Comparison of ENCODE assay signal across 8 mouse cellular contexts in the genomic region with DNA sequence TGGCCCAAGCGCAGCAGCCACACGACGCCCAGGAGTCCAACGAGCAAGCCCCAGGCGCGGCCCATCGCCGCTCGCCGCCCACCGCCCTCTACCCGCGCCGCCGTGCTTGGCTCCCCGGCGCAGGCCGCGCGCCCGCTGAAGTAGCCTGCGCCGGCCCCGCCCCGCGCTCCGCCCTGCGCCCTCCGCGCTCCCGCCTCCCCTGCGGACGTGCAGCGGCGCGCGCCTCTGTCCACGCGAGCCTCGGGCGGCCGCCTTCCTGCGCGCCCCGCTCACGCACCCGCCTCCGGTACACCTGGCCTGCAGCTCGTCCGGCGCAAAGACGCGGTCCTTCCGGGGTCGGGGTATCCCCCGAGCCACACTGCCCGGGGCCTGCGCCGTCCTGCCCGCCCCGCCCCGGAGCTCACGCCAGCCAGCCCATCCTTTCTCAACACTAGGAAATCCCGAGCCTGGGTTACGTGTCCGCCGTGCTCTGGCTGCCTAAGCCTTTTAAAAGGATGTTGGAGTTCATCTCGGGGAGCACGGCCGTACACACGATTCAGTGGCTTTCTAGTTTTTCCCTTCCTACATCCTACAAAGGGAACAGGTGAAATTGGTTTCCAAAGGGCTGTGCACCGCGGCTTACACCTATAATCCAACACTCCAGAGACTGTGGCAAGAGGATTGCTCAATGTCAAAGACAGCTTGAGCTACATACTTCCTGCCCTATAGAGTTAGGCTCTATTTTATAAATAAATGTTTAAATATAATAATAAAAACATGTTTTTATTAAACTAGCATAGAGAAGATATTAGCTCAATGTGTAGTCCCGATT. TPM values are rescaled to one million over a fixed set of nuclear protein-coding genes. Genes with fewer than 3 reads are reported as not detected.
DNase-seq lines count a peak whose midpoint lies in the region; ATAC-seq and TF ChIP-seq lines count a peak whose summit lies in the region.

A gene (minus strand): TSS at position 346 of the 811 bp plus-strand sequence.

- no peak for TF ChIP-seq CTCF in kidney, adult 2 months (conservative IDR thresholded peaks at IDR 0.05; ENCODE audit: insufficient read depth, insufficient read length, low read depth, low read length)

- peak within 1 kb of the TSS; percentile 84 for H3K27ac ChIP-seq in embryonic facial prominence, embryonic 13.5 days
- H3K27ac ChIP-seq in kidney, adult 2 months (ENCODE audit: insufficient read depth, low read depth, low read length) = peak within 1 kb of the TSS; percentile 34
- peak within 1 kb of the TSS; percentile 87 for H3K27ac ChIP-seq in limb, embryonic 12.5 days
- peak within 1 kb of the TSS; percentile 96 for H3K27ac ChIP-seq in midbrain, embryonic 14.5 days (replicated peaks; ENCODE audit: low read depth, low read length)

- 2% methylated on average over 58 of the region's 74 CpGs for WGBS in embryonic facial prominence, embryonic 13.5 days
- WGBS in kidney, adult 2 months = 2% methylated on average over 66 of the region's 74 CpGs
- 2% methylated on average over 67 of the region's 74 CpGs for WGBS in limb, embryonic 12.5 days
- WGBS in midbrain, embryonic 14.5 days = 1% methylated on average over 72 of the region's 74 CpGs

- no peaks in the 10 kb centered on the region for H3K36me3 ChIP-seq in embryonic facial prominence, embryonic 13.5 days
- H3K36me3 ChIP-seq in kidney, adult 2 months (ENCODE audit: control insufficient read depth, insufficient read depth, low read length) = no peaks in the 10 kb centered on the region
- H3K36me3 ChIP-seq in limb, embryonic 12.5 days = no peaks in the 10 kb centered on the region
- H3K36me3 ChIP-seq in midbrain, embryonic 14.5 days (ENCODE audit: control insufficient read depth, insufficient read depth, low read length) = no peaks in the 10 kb centered on the region

- H3K27me3 ChIP-seq in embryonic facial prominence, embryonic 13.5 days = no peaks in the 10 kb centered on the region
- H3K27me3 ChIP-seq in kidney, adult 2 months (replicated peaks; ENCODE audit: control insufficient read depth, insufficient read depth, low read length) = no peaks in the 10 kb centered on the region
- H3K27me3 ChIP-seq in limb, embryonic 12.5 days = no peaks in the 10 kb centered on the region
- no peaks in the 10 kb centered on the region for H3K27me3 ChIP-seq in midbrain, embryonic 14.5 days (ENCODE audit: control insufficient read depth, insufficient read depth, low read length)

- H3K4me1 ChIP-seq in embryonic facial prominence, embryonic 13.5 days = peaks cover 11% of the 10 kb centered on the region
- H3K4me1 ChIP-seq in kidney, adult 2 months (ENCODE audit: control insufficient read depth, insufficient read depth, low read length) = no peaks in the 10 kb centered on the region
- peaks cover 16% of the 10 kb centered on the region for H3K4me1 ChIP-seq in limb, embryonic 12.5 days (replicated peaks)
- H3K4me1 ChIP-seq in midbrain, embryonic 14.5 days (ENCODE audit: control insufficient read depth, insufficient read depth, low read length) = peaks cover 27% of the 10 kb centered on the region

- peak within 1 kb of the TSS; percentile 72 for H3K4me2 ChIP-seq in embryonic facial prominence, embryonic 13.5 days
- peak within 1 kb of the TSS; percentile 76 for H3K4me2 ChIP-seq in limb, embryonic 12.5 days
- H3K4me2 ChIP-seq in midbrain, embryonic 14.5 days (ENCODE audit: low read length) = peak within 1 kb of the TSS; percentile 71

- ATAC-seq in embryonic facial prominence, embryonic 13.5 days (ENCODE audit: insufficient number of reproducible peaks, insufficient read depth, low FRiP score, low TSS enrichment, low read depth) = peak; percentile 92
- ATAC-seq in limb, embryonic 12.5 days (ENCODE audit: insufficient number of reproducible peaks, insufficient read depth, low FRiP score, low TSS enrichment, low read depth) = peak; percentile 95
- peak; percentile 96 for ATAC-seq in midbrain, embryonic 14.5 days (ENCODE audit: low FRiP score, low TSS enrichment)

- DNase-seq in 3T3-L1 (ENCODE audit: low read depth, low spot score) = peak; percentile 71
- peak; percentile 86 to 93 for DNase-seq in adrenal gland, postnatal 36 days
- DNase-seq in heart, adult 18-20 months = peak; percentile 86 to 91
- DNase-seq in kidney, adult 2 months = peak; percentile 88
- peak; percentile 95 for DNase-seq in midbrain, embryonic 14.5 days
- peak; percentile 80 for DNase-seq in spleen, adult 12 weeks (ENCODE audit: low spot score)

- H3K4me3 ChIP-seq in embryonic facial prominence, embryonic 13.5 days = peak within 1 kb of the TSS; percentile 92
- H3K4me3 ChIP-seq in kidney, adult 2 months (ENCODE audit: insufficient read depth, low read depth, low read length) = peak within 1 kb of the TSS; percentile 74
- H3K4me3 ChIP-seq in limb, embryonic 12.5 days (replicated peaks) = peak within 1 kb of the TSS; percentile 85
- H3K4me3 ChIP-seq in midbrain, embryonic 14.5 days (replicated peaks; ENCODE audit: low read depth, low read length) = peak within 1 kb of the TSS; percentile 76

- H3K9ac ChIP-seq in embryonic facial prominence, embryonic 13.5 days = peak within 1 kb of the TSS; percentile 92
- H3K9ac ChIP-seq in limb, embryonic 12.5 days (replicated peaks) = peak within 1 kb of the TSS; percentile 91
- peak within 1 kb of the TSS; percentile 90 for H3K9ac ChIP-seq in midbrain, embryonic 14.5 days (replicated peaks; ENCODE audit: low read length)

- TF ChIP-seq POLR2A in kidney, adult 2 months (IDR thresholded peaks at IDR 0.05; ENCODE audit: low read depth, low read length) = peak; percentile 41

- no peaks in the 10 kb centered on the region for H3K9me3 ChIP-seq in embryonic facial prominence, embryonic 13.5 days
- H3K9me3 ChIP-seq in limb, embryonic 12.5 days = no peaks in the 10 kb centered on the region
- no peaks in the 10 kb centered on the region for H3K9me3 ChIP-seq in midbrain, embryonic 14.5 days (ENCODE audit: control insufficient read depth, low read length)

RNA-seq across cellular contexts. Expression of the gene that starts here (rescaled TPM):
- total RNA-seq in adrenal gland, postnatal 36 days (2021) = 10 to 100 TPM; 29.6 to 43.5 TPM
- polyA plus RNA-seq in embryonic facial prominence, embryonic 13.5 days (2015; fragmentation: Nextera tagmentation; extraction: Ambion mirVana) = 28.9 and 30.9 TPM in 2 replicates
- total RNA-seq in heart, adult 18-20 months (2021) = 10 to 100 TPM; 19.9 to 24.9 TPM
- polyA plus RNA-seq in kidney, adult 2 months (2012; rRNA removed) = 6.4 and 9.4 TPM in 2 replicates
- 27.3 and 28.5 TPM in 2 replicates for polyA plus RNA-seq in limb, embryonic 12.5 days (2016; fragmentation: Nextera tagmentation; extraction: Ambion mirVana)
- polyA plus RNA-seq in midbrain, embryonic 14.5 days (2014; fragmentation: Nextera tagmentation; extraction: Ambion mirVana) = 29.9 and 30.0 TPM in 2 replicates

Comparison
In these comparisons a context has a peak if more than half of its experiments do, and no peak if none do; other contexts are left out.
1. Peak in every context shown above with its lines: DNase-seq, ATAC-seq, H3K4me3 ChIP-seq and H3K27ac ChIP-seq.
2. H3K27ac ChIP-seq: peak in every context shown above with its lines; median percentile 96 in midbrain, embryonic 14.5 days; 87 in limb, embryonic 12.5 days; 84 in embryonic facial prominence, embryonic 13.5 days; 34 in kidney, adult 2 months.